Mouse (Mus musculus) hindlimb bud, embryonic 11.5 days (tissue): ENCODE data around the gene Zdhhc25.
A peak's percentile ranks its signal among the peaks of the same experiment; 100 is the strongest.

ENCODE experiments used
- DNase-seq: peaks from one replicate; pipeline ENCODE4 v3.0.0-alpha.2; 2012; ENCODE audit warnings: low read depth, low spot score; ENCODE audit errors: extremely low spot score

Gene Zdhhc25

GRCm38 (mm10) chr15:88600002-88600401 is at the start of gene Zdhhc25:
TSS of gene Zdhhc25 (plus strand) at chr15:88600302.
- DNase-seq = no peak

GRCm38 (mm10) chr15:88552852-88553251 is 47.2 kb upstream of the Zdhhc25 start:
- no peak for DNase-seq

- peak; percentile 22 for DNase-seq
These were observed 44.6 kb upstream of the Zdhhc25 start for GRCm38 (mm10) chr15:88555476-88555875.

- no peak for DNase-seq
These were observed 39.5 kb upstream of the Zdhhc25 start for GRCm38 (mm10) chr15:88560637-88561036.

- DNase-seq = no peak
These were observed 38.9 kb upstream of the Zdhhc25 start for GRCm38 (mm10) chr15:88561058-88561730.

GRCm38 (mm10) chr15:88565307-88565706 is 34.8 kb upstream of the Zdhhc25 start:
- no peak for DNase-seq

- DNase-seq = no peak
These were observed 34.3 kb upstream of the Zdhhc25 start for GRCm38 (mm10) chr15:88565806-88566205.

GRCm38 (mm10) chr15:88570697-88571096 is 29.4 kb upstream of the Zdhhc25 start:
- no peak for DNase-seq

GRCm38 (mm10) chr15:88579461-88579860 is 20.6 kb upstream of the Zdhhc25 start:
- DNase-seq = no peak

GRCm38 (mm10) chr15:88602496-88602895 is 2.4 kb downstream of the Zdhhc25 start:
- DNase-seq = no peak

- DNase-seq = no peak
These were observed 3.1 kb downstream of the Zdhhc25 start for GRCm38 (mm10) chr15:88603091-88603732.

GRCm38 (mm10) chr15:88603733-88604119 is 3.6 kb downstream of the Zdhhc25 start:
- no peak for DNase-seq

GRCm38 (mm10) chr15:88604669-88605414 is 4.7 kb downstream of the Zdhhc25 start:
- no peak for DNase-seq

- no peak for DNase-seq
These were observed 5.3 kb downstream of the Zdhhc25 start for GRCm38 (mm10) chr15:88605415-88605785.

- no peak for DNase-seq
These were observed 17.0 kb downstream of the Zdhhc25 start for GRCm38 (mm10) chr15:88617125-88617524.

- DNase-seq = no peak
These were observed 18.1 kb downstream of the Zdhhc25 start for GRCm38 (mm10) chr15:88618008-88618773.

- no peak for DNase-seq
These were observed 19.9 kb downstream of the Zdhhc25 start for GRCm38 (mm10) chr15:88620017-88620416.

- no peak for DNase-seq
These were observed 23.8 kb downstream of the Zdhhc25 start for GRCm38 (mm10) chr15:88623891-88624290.

GRCm38 (mm10) chr15:88624874-88625277 is 24.8 kb downstream of the Zdhhc25 start:
- no peak for DNase-seq

- no peak for DNase-seq
These were observed 25.4 kb downstream of the Zdhhc25 start for GRCm38 (mm10) chr15:88625303-88626066.
